Mouse (Mus musculus): ENCODE measurements at regions not wholly inside any gene's neighbourhood (a gene's known extent, or its start where the extent isn't known, plus 50 kb on each side); places are given as distances from the start of the nearest gene placed in this dataset.
"Not testable (repeated sequence)": the region's sequence is repeated elsewhere in the genome, so short reads cannot be mapped to it uniquely, and the experiment has no call there.

- DNase-seq (ENCODE audit: low spot score in 2 of 2) = peak; percentile 11 to 64
These were observed 201.3 kb upstream of the 1700056E22Rik start for GRCm38 (mm10) chr1:184235131-184235983.

DNA sequence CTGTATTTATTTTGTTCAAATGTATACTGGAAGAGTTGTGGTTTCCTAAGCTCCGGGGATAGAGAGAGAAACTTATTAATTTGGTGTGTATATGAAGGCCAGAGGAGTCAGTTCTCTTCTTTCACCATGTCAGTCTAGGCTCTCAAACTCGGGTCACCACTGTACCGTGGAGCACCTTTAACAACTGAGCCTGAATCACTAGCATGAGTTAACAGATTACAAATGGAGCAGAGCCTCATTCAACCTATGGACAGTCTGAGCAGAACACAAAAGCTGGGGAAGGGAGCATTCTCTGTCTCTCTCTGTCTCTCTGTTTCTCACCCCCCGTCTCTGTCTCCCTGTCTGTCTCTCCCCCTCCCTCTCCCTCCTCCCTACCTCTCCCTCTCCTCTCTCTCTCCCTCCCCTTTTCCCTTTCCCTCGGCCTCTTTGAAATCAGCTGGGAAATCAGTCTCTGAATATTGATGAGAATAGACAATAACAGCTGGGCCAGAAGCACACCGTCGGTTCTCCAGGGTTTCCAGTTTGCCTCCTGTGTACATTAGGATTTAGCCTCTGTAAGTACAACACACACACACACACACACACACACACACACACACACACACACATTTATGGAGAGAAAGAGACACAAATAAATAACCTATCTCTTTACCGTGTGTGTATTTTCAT is 200.4 kb upstream of the 1700056E22Rik start:
- DNase-seq (ENCODE audit: low spot score in 2 of 2) = no peak

DNA sequence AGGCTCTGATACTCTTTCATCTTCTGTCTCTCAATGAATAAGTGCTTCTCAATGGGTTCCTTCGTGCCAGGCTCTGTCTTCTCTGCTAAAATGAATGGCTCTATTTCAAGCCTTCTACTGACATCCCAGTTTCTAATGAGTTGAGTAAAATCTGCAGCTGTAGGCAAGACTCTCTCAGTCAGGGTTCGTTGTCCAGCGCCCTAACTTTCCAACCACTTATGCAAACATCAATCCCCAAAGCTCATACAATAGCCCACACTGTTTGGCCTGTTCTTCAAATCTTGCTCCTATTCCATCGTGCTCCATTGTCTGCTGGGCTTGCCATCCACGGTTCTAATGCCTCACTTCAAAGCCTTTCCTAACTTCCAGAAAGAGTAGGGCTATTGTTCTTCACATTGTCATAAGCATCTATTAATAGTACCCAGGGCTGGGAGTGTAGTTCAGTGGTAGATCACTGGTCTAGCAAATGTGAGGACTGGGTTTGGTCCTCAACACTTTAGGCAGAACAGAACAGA is 199.7 kb upstream of the 1700056E22Rik start:
- no peak for DNase-seq (ENCODE audit: low spot score in 2 of 2)

DNA sequence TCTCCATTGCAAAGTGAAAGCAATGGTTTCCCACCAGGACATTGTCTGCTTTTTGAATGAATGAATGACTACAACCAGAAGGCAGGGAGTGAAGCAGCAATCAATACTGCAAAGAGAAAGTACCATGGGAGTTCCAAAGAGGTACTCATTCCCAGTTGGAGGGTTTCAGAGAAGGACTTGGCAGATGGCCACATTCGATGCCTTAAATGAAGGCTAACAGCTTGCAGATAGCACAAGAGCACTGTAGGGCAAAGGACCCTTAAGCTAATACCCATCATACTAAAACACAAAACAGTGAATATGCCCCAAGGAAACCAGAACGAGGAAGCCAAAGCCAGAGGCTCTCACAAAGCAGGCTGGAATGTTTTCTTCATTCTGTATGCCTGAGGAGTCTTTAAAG is 188.2 kb upstream of the 1700056E22Rik start:
- no peak for DNase-seq (ENCODE audit: low spot score in 2 of 2)

DNA sequence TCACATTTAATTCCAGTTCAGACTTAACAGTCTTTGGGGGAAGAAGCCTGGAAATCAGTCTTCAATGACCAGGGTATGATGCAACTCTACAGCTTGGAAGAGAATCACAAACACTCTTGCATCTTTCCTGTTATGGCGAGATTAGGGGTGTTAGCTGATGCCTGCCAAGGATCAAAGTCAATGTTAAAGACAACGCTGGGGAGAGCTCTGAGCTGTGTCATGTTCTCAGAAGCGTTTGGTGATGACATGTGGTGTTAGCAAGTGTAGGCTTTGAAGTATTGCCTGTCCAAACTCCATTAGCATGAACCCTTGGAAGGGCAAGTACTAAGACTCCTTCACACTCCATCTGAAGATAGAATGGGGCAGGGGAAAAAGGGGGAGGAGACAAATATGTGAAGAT is 187.7 kb upstream of the 1700056E22Rik start:
- DNase-seq (ENCODE audit: low spot score in 2 of 2) = no peak

GRCm38 (mm10) chr1:184197272-184197671 is 163.2 kb upstream of the 1700056E22Rik start:
- no peak for DNase-seq (ENCODE audit: low spot score in 2 of 2)

GRCm38 (mm10) chr1:184191325-184191724 is 157.2 kb upstream of the 1700056E22Rik start:
- DNase-seq (ENCODE audit: low spot score in 2 of 2) = no peak

DNA sequence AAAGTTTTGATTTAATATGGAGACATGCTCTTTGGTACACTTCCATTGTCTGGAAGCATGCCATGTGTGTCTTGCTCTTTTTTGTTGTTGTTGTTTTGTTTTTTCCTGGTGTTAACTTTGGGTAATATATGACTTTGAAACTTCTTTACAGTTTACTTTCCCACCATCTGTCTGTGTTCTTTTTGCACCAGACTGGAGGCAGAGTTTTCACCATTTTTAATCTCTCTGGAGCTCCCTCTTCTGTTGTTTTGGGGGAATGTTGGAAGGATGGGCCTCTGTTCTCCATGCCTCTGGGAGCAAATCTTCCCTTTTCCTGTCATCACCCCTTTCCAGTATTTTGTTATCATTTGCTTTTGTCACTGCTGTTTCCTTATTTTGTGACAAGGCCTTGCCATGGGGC is 153.5 kb upstream of the 1700056E22Rik start:
- no peak for DNase-seq (ENCODE audit: low spot score in 2 of 2)

- no peak for DNase-seq (ENCODE audit: low spot score in 2 of 2)
These were observed 148.1 kb upstream of the 1700056E22Rik start for GRCm38 (mm10) chr1:184182163-184182562.

DNA sequence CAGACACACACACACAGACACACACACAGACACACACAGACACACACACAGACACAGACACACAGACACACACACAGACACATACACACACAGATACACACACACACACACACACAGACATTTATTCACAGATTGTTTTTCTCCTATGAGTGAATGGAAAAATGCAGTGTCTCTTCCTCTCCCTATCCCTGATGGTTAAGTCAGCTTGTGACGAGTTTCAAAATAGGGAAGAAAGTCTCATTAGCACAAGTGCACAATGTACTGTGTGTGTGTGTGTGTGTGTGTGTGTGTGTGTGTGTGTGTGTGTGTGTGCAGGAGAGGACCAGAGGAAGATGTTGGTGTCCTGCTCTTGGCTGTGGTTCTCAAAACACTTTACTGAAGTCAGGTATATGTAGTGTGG is 140.3 kb upstream of the 1700056E22Rik start:
- DNase-seq (ENCODE audit: low spot score in 2 of 2) = not testable (repeated sequence)

- no peak for DNase-seq (ENCODE audit: low spot score in 2 of 2)
These were observed 139.6 kb upstream of the 1700056E22Rik start for GRCm38 (mm10) chr1:184173739-184174138.

GRCm38 (mm10) chr1:184172986-184173385 is 138.9 kb upstream of the 1700056E22Rik start:
- DNase-seq (ENCODE audit: low spot score in 2 of 2) = no peak

- DNase-seq (ENCODE audit: low spot score in 2 of 2) = no peak
These were observed 137.5 kb upstream of the 1700056E22Rik start for GRCm38 (mm10) chr1:184171601-184172000.

- DNase-seq (ENCODE audit: low spot score in 2 of 2) = no peak
These were observed 136.8 kb upstream of the 1700056E22Rik start for GRCm38 (mm10) chr1:184170926-184171325.

DNA sequence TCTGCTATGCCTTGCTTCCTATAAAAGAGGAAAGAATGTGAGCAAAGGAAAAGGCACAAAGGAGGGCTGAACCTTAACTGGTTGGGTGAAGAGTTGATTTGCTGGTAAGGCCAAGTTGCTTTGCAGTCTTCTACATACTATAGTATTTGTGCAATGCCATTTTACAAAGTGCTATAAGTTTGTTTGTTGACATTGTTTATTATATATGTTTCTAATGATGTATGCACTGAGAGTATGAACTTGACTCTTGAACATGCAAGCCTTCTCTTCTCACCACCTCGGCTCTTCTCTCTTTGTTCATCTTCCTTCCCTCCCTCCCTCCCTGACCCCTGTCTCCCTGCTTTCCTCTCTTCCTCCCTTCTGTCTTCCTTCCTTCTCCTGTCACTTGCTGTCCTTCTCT is 135.9 kb upstream of the 1700056E22Rik start:
- no peak for DNase-seq (ENCODE audit: low spot score in 2 of 2)

DNA sequence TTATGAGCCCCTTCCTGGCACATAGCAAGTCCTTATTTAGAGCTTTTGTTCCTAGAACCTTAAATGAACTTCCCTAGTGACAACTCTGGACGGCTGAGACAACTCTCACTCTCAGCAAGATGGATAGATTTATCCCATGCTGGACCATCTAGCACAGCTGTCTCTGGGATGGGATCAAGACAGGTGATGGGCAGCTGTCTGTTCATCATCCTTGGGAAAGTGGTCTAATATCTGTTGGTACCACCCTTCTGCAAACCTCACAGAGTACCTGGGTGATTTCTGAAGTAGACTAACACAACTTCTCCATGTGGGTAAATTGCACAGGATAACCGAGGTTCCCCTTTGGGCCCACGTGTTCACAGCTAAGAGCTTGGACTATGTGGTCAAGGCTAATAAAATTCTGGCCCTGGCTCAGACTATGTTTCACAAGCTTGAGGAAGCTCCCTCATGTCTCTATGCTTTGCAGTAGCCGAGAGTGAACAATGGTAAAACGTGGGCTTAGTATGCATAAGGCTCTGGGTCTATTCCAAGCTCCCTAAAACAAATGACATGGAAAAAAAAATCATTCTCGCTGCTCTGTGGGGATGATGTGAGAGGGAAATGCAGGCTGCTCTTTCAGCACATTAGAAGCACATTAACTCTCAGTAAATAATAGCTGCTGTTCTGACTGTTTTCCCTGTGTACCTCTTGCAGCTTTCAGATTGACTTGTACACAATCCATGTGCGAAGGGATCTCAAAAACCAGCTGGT is 135.1 kb upstream of the 1700056E22Rik start:
- DNase-seq (ENCODE audit: low spot score in 2 of 2) = no peak

- no peak for DNase-seq (ENCODE audit: low spot score in 2 of 2)
These were observed 132.8 kb upstream of the 1700056E22Rik start for GRCm38 (mm10) chr1:184166951-184167350.

- not testable (repeated sequence) for DNase-seq (ENCODE audit: low spot score in 2 of 2)
These were observed 128.4 kb upstream of the 1700056E22Rik start for GRCm38 (mm10) chr1:184162526-184162925.

DNA sequence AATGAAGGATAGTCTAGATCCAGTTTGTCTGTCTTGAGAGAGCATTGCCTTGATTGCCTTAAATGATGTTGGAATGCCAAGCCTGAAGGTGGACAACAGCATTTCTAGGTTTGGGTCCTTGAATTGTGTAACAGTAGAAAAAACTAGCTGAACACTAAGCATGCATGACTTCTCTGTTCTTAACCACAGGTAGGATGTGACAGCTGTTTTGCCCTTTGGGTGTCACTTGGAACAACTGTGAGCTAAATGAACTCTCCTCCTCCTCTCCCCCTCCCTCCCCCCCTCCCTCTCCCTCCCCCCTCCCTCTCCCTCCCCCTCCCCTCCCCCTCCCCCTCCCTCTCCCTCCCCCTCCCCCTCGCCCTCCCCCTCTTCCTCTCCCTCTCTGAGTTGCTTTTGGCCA is 113.6 kb upstream of the 1700056E22Rik start:
- no peak for DNase-seq (ENCODE audit: low spot score in 2 of 2)

DNA sequence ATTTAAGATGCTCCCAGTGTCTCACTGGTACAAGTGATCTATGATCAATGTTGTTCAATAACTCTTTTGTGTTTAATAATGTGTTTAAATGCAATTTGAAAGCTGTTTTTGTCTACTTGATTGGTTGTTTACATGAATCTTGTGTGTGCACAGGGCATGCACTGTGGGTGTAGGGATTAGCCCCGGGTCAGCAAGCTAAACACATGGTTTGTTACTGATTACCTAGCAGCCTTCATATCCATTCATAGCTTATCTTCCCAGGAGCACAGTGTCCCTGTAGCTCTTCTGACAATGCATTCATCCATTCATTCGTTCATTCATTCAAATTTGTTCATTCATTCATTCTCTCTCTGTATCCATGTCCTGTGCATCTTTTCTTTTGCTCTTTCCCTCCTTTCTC is 108.9 kb upstream of the 1700056E22Rik start:
- DNase-seq (ENCODE audit: low spot score in 2 of 2) = no peak

- DNase-seq (ENCODE audit: low spot score in 2 of 2) = no peak
These were observed 106.4 kb upstream of the 1700056E22Rik start for GRCm38 (mm10) chr1:184140486-184140885.

DNA sequence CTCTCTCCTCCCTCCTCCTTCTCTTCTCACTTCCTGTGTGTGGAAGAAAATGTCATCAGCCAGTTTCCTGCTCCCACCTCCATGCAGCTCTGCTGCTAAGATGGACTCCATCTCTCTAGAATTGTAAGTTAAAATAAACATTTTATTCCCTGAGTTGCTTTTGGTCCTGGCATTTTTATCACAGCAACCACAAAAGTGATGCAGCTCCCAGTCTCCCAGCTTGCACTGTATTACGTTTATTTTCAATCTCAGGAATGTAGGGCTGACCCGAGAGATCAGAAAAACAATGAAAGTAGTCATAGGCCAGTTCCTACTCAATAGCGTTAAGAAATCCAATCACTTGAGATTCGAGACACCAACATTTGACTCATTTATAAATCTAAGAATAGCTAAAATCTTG is 106.0 kb upstream of the 1700056E22Rik start:
- no peak for DNase-seq (ENCODE audit: low spot score in 2 of 2)

All from frontal cortex, postnatal 10 days (tissue).